Mouse (Mus musculus) CH12.LX (cell line): ENCODE data around the gene Igsf8. TPM values are rescaled to one million over a fixed set of nuclear protein-coding genes. Genes with fewer than 3 reads are reported as not detected.

Experiments used
- DNase-seq: peaks from one replicate; pipeline ENCODE4 v3.0.0-alpha.2; 2013; ENCODE audit errors: extremely low read depth
- H3K27ac ChIP-seq: 2 replicates; pipeline ENCODE4 v1.5.1; 2012; ENCODE audit warnings: low read depth, mild to moderate bottlenecking, control low read depth, moderate library complexity; ENCODE audit not compliant: insufficient read depth
- H3K27me3 ChIP-seq: replicated peaks from 2 replicates; pipeline ENCODE3; 2012; ENCODE audit warnings: inconsistent platforms
- H3K36me3 ChIP-seq, 2 experiments: replicated peaks in 1 of 2; 2 replicates each; pipeline versions ENCODE3 to v1.6.1; 2012; ENCODE audit warnings: inconsistent platforms in 1 of 2, low read length in 1 of 2, mild to moderate bottlenecking in 1 of 2, mixed read lengths in 1 of 2, moderate library complexity in 1 of 2; ENCODE audit not compliant: control insufficient read depth in 1 of 2, insufficient read depth in 1 of 2
- H3K4me1 ChIP-seq, 2 experiments: 2 replicates each; pipeline ENCODE4 v1.6.1; 2012; ENCODE audit warnings: inconsistent platforms in 1 of 2, moderate library complexity in 1 of 2; ENCODE audit not compliant: insufficient read depth in 2 of 2, control insufficient read depth in 1 of 2
- H3K4me2 ChIP-seq: 2 replicates; pipeline ENCODE4 v1.6.1; 2012; ENCODE audit warnings: low read depth, mild to moderate bottlenecking, control low read depth; ENCODE audit not compliant: poor library complexity, insufficient read depth, severe bottlenecking
- H3K4me3 ChIP-seq, 3 experiments: fragments of 150-350 bp in 1 of 3; sonication (generic) in 1 of 3; replicated peaks in 1 of 3; 2 replicates each; pipeline versions ENCODE3 to v1.5.1; 2011 to 2012; ENCODE audit warnings: low read depth in 2 of 3, low read length in 2 of 3, mild to moderate bottlenecking in 2 of 3, moderate library complexity in 2 of 3, control low read depth in 1 of 3, improper control_type of control experiment in 1 of 3, inconsistent platforms in 1 of 3, mixed read lengths in 1 of 3; ENCODE audit not compliant: poor library complexity in 1 of 3
- H3K79me2 ChIP-seq: replicated peaks from 2 replicates; pipeline ENCODE4 v1.6.1; 2012; ENCODE audit warnings: mild to moderate bottlenecking, moderate library complexity; ENCODE audit not compliant: control insufficient read depth, poor library complexity, insufficient read depth, severe bottlenecking; ENCODE audit errors: extremely low read depth
- H3K9ac ChIP-seq: 2 replicates; pipeline ENCODE4 v1.6.1; 2012; ENCODE audit warnings: low read depth, mild to moderate bottlenecking, control low read depth, moderate library complexity; ENCODE audit not compliant: insufficient read depth
- H3K9me3 ChIP-seq: replicated peaks from 2 replicates; pipeline ENCODE3; 2012; ENCODE audit warnings: low read length, inconsistent platforms, mixed read lengths
- BHLHE40 ChIP-seq: IDR thresholded peaks from 2 replicates; pipeline ENCODE4 v1.6.1; 2011; ENCODE audit warnings: mild to moderate bottlenecking, low read depth, low read length, improper control_type of control experiment
- CHD1 ChIP-seq: IDR thresholded peaks from 2 replicates; pipeline ENCODE4 v1.6.1; 2012; ENCODE audit warnings: low read depth, low read length, improper control_type of control experiment, inconsistent platforms
- CHD2 ChIP-seq: IDR thresholded peaks from 2 replicates; pipeline ENCODE4 v1.6.1; 2011; ENCODE audit warnings: low read length, improper control_type of control experiment
- CTCF ChIP-seq, 2 experiments: IDR thresholded peaks in 1 of 2; conservative IDR thresholded peaks in 1 of 2; 2 replicates each; pipeline ENCODE4 v1.5.1; 2011 to 2012; ENCODE audit warnings: low read depth in 2 of 2, low read length in 2 of 2, improper control_type of control experiment in 1 of 2, inconsistent platforms in 1 of 2, mild to moderate bottlenecking in 1 of 2, moderate library complexity in 1 of 2
- E2F4 ChIP-seq: IDR thresholded peaks from 2 replicates; pipeline ENCODE4 v1.6.1; 2011; ENCODE audit warnings: low read depth, low read length, improper control_type of control experiment; ENCODE audit not compliant: insufficient replicate concordance
- ELF1 ChIP-seq: IDR thresholded peaks from 2 replicates; pipeline ENCODE4 v1.6.1; 2014; ENCODE audit warnings: low read depth, mild to moderate bottlenecking, inconsistent platforms, low read length, improper control_type of control experiment
- EP300 ChIP-seq: IDR thresholded peaks from 2 replicates; pipeline ENCODE4 v1.6.1; 2011; ENCODE audit warnings: low read length, improper control_type of control experiment
- ETS1 ChIP-seq: conservative IDR thresholded peaks from 2 replicates; pipeline ENCODE4 v1.6.1; 2012; ENCODE audit warnings: low read depth, mild to moderate bottlenecking, inconsistent platforms, low read length, improper control_type of control experiment, moderate library complexity
- GABPA ChIP-seq: IDR thresholded peaks from 2 replicates; pipeline ENCODE4 v1.6.1; 2012; ENCODE audit warnings: low read depth, low read length, improper control_type of control experiment, inconsistent platforms; ENCODE audit not compliant: insufficient replicate concordance
- HCFC1 ChIP-seq: IDR thresholded peaks from 2 replicates; pipeline ENCODE4 v1.6.1; 2012; ENCODE audit warnings: low read depth, mild to moderate bottlenecking, inconsistent platforms, low read length, improper control_type of control experiment
- IRF4 ChIP-seq: IDR thresholded peaks from 2 replicates; pipeline ENCODE4 v1.6.1; 2014; ENCODE audit warnings: low read depth, mild to moderate bottlenecking, inconsistent platforms, low read length, improper control_type of control experiment
- JUN ChIP-seq: IDR thresholded peaks from 2 replicates; pipeline ENCODE4 v1.6.1; 2011; ENCODE audit warnings: low read depth, mild to moderate bottlenecking, low read length, improper control_type of control experiment, moderate library complexity; ENCODE audit not compliant: insufficient read depth
- JUND ChIP-seq: conservative IDR thresholded peaks from 2 replicates; pipeline ENCODE4 v1.6.1; 2011; ENCODE audit warnings: low read depth, low read length, improper control_type of control experiment
- KAT2A ChIP-seq: IDR thresholded peaks from 2 replicates; pipeline ENCODE4 v1.6.1; 2012; ENCODE audit warnings: low read length, improper control_type of control experiment, inconsistent platforms; ENCODE audit not compliant: insufficient replicate concordance
- MAFK ChIP-seq: IDR thresholded peaks from 2 replicates; pipeline ENCODE4 v1.6.1; 2011; ENCODE audit warnings: low read length, improper control_type of control experiment; ENCODE audit not compliant: insufficient replicate concordance
- MAX ChIP-seq: IDR thresholded peaks from 2 replicates; pipeline ENCODE4 v1.6.1; 2011; ENCODE audit warnings: low read length, improper control_type of control experiment
- MAZ ChIP-seq: IDR thresholded peaks from 2 replicates; pipeline ENCODE4 v1.6.1; 2012; ENCODE audit warnings: low read depth, mild to moderate bottlenecking, inconsistent platforms, low read length, improper control_type of control experiment, moderate library complexity
- MEF2A ChIP-seq: IDR thresholded peaks from 2 replicates; pipeline ENCODE4 v1.6.1; 2014; ENCODE audit warnings: low read depth, mild to moderate bottlenecking, inconsistent platforms, low read length, improper control_type of control experiment, borderline replicate concordance
- MXI1 ChIP-seq: IDR thresholded peaks from 2 replicates; pipeline ENCODE4 v1.6.1; 2011; ENCODE audit warnings: mild to moderate bottlenecking, low read depth, low read length, improper control_type of control experiment
- MYC ChIP-seq: IDR thresholded peaks from 2 replicates; pipeline ENCODE4 v1.6.1; 2011; ENCODE audit warnings: low read depth, mild to moderate bottlenecking, improper control_type of control experiment, low read length
- NELFE ChIP-seq: IDR thresholded peaks from 2 replicates; pipeline ENCODE4 v1.6.1; 2011; ENCODE audit warnings: low read depth, low read length, improper control_type of control experiment
- NRF1 ChIP-seq: IDR thresholded peaks from 2 replicates; pipeline ENCODE4 v1.6.1; 2014; ENCODE audit warnings: low read depth, mild to moderate bottlenecking, inconsistent platforms, low read length, improper control_type of control experiment, moderate library complexity
- PAX5 ChIP-seq: IDR thresholded peaks from 2 replicates; pipeline ENCODE4 v1.6.1; 2012; ENCODE audit warnings: low read length, inconsistent platforms, mixed read lengths
- POLR2A ChIP-seq: IDR thresholded peaks from 2 replicates; pipeline ENCODE4 v1.6.1; 2011; ENCODE audit warnings: low read depth, mild to moderate bottlenecking, improper control_type of control experiment, low read length
- POLR2AphosphoS2 ChIP-seq: IDR thresholded peaks from 2 replicates; pipeline ENCODE4 v1.6.1; 2011; ENCODE audit warnings: low read depth, low read length, improper control_type of control experiment
- RAD21 ChIP-seq: IDR thresholded peaks from 2 replicates; pipeline ENCODE4 v1.6.1; 2011; ENCODE audit warnings: low read depth, mild to moderate bottlenecking, low read length, improper control_type of control experiment, moderate library complexity
- RCOR1 ChIP-seq: conservative IDR thresholded peaks from 2 replicates; pipeline ENCODE4 v1.6.1; 2012; ENCODE audit warnings: low read depth, mild to moderate bottlenecking, inconsistent platforms, low read length, improper control_type of control experiment
- SIN3A ChIP-seq: IDR thresholded peaks from 2 replicates; pipeline ENCODE4 v1.6.1; 2012; ENCODE audit warnings: low read length, improper control_type of control experiment, inconsistent platforms
- SMC3 ChIP-seq: IDR thresholded peaks from 2 replicates; pipeline ENCODE4 v1.6.1; 2011; ENCODE audit warnings: low read depth, low read length, improper control_type of control experiment
- TBP ChIP-seq: conservative IDR thresholded peaks from 2 replicates; pipeline ENCODE4 v1.6.1; 2011; ENCODE audit warnings: low read depth, low read length, improper control_type of control experiment
- TCF12 ChIP-seq: IDR thresholded peaks from 2 replicates; pipeline ENCODE4 v1.6.1; 2014; ENCODE audit warnings: low read depth, mild to moderate bottlenecking, inconsistent platforms, low read length, improper control_type of control experiment
- UBTF ChIP-seq: IDR thresholded peaks from 2 replicates; pipeline ENCODE4 v1.6.1; 2012; ENCODE audit warnings: low read depth, mild to moderate bottlenecking, inconsistent platforms, low read length, improper control_type of control experiment, moderate library complexity
- USF1 ChIP-seq: IDR thresholded peaks from 2 replicates; pipeline ENCODE4 v1.6.1; 2014; ENCODE audit warnings: low read depth, mild to moderate bottlenecking, inconsistent platforms, low read length, improper control_type of control experiment
- USF2 ChIP-seq: conservative IDR thresholded peaks from 2 replicates; pipeline ENCODE4 v1.6.1; 2011; ENCODE audit warnings: low read depth, low read length, improper control_type of control experiment
- ZC3H11A ChIP-seq: IDR thresholded peaks from 2 replicates; pipeline ENCODE4 v1.6.1; 2012; ENCODE audit warnings: low read depth, mild to moderate bottlenecking, inconsistent platforms, low read length, improper control_type of control experiment
- ZKSCAN1 ChIP-seq: IDR thresholded peaks from 2 replicates; pipeline ENCODE4 v1.6.1; 2012; ENCODE audit warnings: low read depth, inconsistent platforms, low read length, improper control_type of control experiment, borderline replicate concordance
- ZMIZ1 ChIP-seq: IDR thresholded peaks from 2 replicates; pipeline ENCODE4 v1.6.1; 2012; ENCODE audit warnings: low read depth, mild to moderate bottlenecking, inconsistent platforms, low read length, improper control_type of control experiment
- ZNF384 ChIP-seq: IDR thresholded peaks from 2 replicates; pipeline ENCODE4 v1.6.1; 2012; ENCODE audit warnings: low read depth, low read length, improper control_type of control experiment, inconsistent platforms
- dilution Hi-C: fragments of 300-500 bp; cut with MboI; formaldehyde crosslinking; loops from 2 replicates; pipeline ENCODE4 v1.14.3; 2020; ENCODE audit warnings: low sequenced_read_pairs; ENCODE audit not compliant: extremely low pct_unique_long_range_greater_than_20kb, extremely low pct_ligation_motif_present
- in situ Hi-C: fragments of 300-500 bp; cut with MboI; formaldehyde crosslinking; loops from 3 replicates; pipeline ENCODE4 v1.14.3; 2019; ENCODE audit warnings: low sequenced_read_pairs, low pct_ligation_motif_present, low pct_unique_long_range_greater_than_20kb, mixed read lengths
- polyA plus RNA-seq: library from polyadenylated mRNA; unstranded; fragments of >175 nt; gene quantifications from 2 replicates; pipeline ENCODE4 v1.2.1, GENCODE M21; 2012; ENCODE audit warnings: low read depth; ENCODE audit not compliant: insufficient read length
- total RNA-seq, 2 experiments: library from RNA; depleted of rRNA; stranded (reverse); fragments of 300-350 nt in 1 of 2; fragments of >200 nt in 1 of 2; gene quantifications; 2 replicates each; pipeline ENCODE4 v1.2.3; 2012 to 2014

Gene Igsf8
- total and polyA plus RNA-seq, 3 experiments = 7.4 to 37.0 (median 25.9) TPM

DNA sequence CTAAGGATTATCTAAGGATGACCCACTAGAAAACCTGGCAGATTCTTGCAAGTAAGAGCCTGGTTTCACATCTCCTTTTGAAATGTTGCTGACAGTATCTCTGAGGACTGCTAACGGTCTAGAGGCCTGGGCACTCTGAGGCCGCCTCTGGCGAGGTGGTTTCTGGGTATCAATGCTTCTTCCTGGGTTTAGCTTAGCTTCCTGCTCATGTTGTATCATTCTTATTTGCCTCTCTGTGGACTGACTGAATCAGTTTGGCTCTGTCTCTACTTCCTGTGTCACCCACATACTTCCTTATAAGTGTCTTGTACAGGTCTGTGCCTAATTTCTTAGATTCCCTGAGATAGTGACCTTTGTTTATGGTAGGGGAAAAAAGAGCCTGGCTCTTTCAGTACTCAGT is 15.7 kb downstream of the Igsf8 start:
- Histone ChIP-seq H3K9me3 (no peaks in the 10 kb centered on the region), H3K27ac (no peak overlapping the region), H3K27me3 (no peaks in the 10 kb centered on the region), H3K9ac (0 out of 2 replicates have a peak overlapping the region, but pooled peaks have one; percentile 1), H3K79me2 (no peaks in the 10 kb centered on the region), H3K4me1 (peaks cover 12 to 50% of the 10 kb centered on the region in 2 experiments), H3K36me3 (no peaks in the 10 kb centered on the region), H3K4me2 (no peak overlapping the region), H3K4me3 (no peak overlapping the region)
- peak; percentile 82 for DNase-seq
- 0 out of 2 replicates have a peak, but pooled peaks have one; percentile 32 for TF ChIP-seq MAFK
- TF ChIP-seq TBP = 0 out of 2 replicates have a peak, but pooled peaks have one; percentile 47
- peak; percentile 92 for TF ChIP-seq IRF4
- no peak for TF ChIP-seq ZC3H11A
- no peak for TF ChIP-seq E2F4
- no peak for TF ChIP-seq SMC3
- no peak for TF ChIP-seq KAT2A
- no peak for TF ChIP-seq ETS1
- no peak for TF ChIP-seq CTCF (conservative IDR thresholded peaks at IDR 0.05 in 1 of 2, IDR thresholded peaks at IDR 0.05 in 1 of 2; ENCODE audit: low read depth in 2 of 2, low read length in 2 of 2)
- peak; percentile 46 for TF ChIP-seq POLR2A
- no peak for TF ChIP-seq MYC
- TF ChIP-seq NRF1 = no peak
- no peak for TF ChIP-seq USF1
- peak; percentile 89 for TF ChIP-seq ELF1
- TF ChIP-seq PAX5 = no peak
- TF ChIP-seq ZMIZ1 = no peak
- TF ChIP-seq EP300 = peak; percentile 79
- TF ChIP-seq ZNF384 = no peak
- no peak for TF ChIP-seq CHD1
- TF ChIP-seq CHD2 = no peak
- no peak for TF ChIP-seq MAZ
- no peak for TF ChIP-seq SIN3A
- 0 out of 2 replicates have a peak, but pooled peaks have one; percentile 14 for TF ChIP-seq MXI1
- TF ChIP-seq MEF2A = no peak
- TF ChIP-seq NELFE = no peak
- TF ChIP-seq TCF12 = peak; percentile 49; the same call in 1 of the 2 replicates
- TF ChIP-seq UBTF = no peak
- peak; percentile 68 for TF ChIP-seq HCFC1
- no peak for TF ChIP-seq ZKSCAN1
- TF ChIP-seq USF2 = no peak
- TF ChIP-seq GABPA = no peak
- no peak for TF ChIP-seq MAX
- no peak for TF ChIP-seq RCOR1
- TF ChIP-seq POLR2AphosphoS2 = no peak
- TF ChIP-seq JUND = no peak
- TF ChIP-seq BHLHE40 = no peak
- no peak for TF ChIP-seq RAD21
- no peak for TF ChIP-seq JUN
- dilution Hi-C loops = no loop called here
- in situ Hi-C loops = no loop called here
